Mouse (Mus musculus): ENCODE data around the gene Usp9y.

Usp9y gene

DNA sequence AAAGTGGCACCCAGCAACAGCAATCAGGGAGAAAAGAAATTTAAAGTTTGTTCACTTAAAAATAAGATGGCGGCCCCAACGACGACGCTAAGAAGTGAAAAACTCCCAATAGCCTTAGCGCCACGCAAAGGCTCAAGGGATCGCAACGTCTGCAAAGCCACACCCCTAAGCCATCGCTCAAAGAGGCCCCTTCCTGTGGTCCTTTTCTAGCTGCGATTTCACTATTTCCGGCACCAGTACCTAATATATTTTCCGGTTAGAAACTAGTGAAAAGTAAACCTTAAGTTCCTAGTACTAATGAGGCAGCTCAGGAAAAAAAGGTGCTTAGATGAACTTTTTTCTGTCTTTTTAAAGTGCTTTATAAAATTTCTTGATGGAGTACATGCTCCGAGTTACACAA, at the start of gene Usp9y:
TSS of gene Usp9y (minus strand) at position 101 of the 400 bp plus-strand sequence.
- no peak for DNase-seq (ENCODE audit: low spot score)

- no peak for DNase-seq (ENCODE audit: low spot score)
Observed at GRCm38 (mm10) chrY:1293708-1294107, 165.9 kb downstream of the Usp9y start.

- DNase-seq (ENCODE audit: low spot score) = no peak
Observed at GRCm38 (mm10) chrY:1286171-1286795, 173.3 kb downstream of the Usp9y start, which contains the start of gene Ddx3y. Gene Ddx3y, minus strand, starts transcription at chrY:1286629.

GRCm38 (mm10) chrY:1285735-1286134, 173.8 kb downstream of the Usp9y start:
- DNase-seq (ENCODE audit: low spot score) = no peak

Measured in spleen, adult 12 weeks (tissue).